Comparison of ENCODE assay signal across 9 mouse cellular contexts in genomic region chr5:50752766-50753165, GRCm38 (mm10).
DNase-seq lines count a peak whose midpoint lies in the region; ATAC-seq and TF ChIP-seq lines count a peak whose summit lies in the region.
"Had no signal": no experiment of that assay in that cellular context is flagged by ENCODE, and none has a peak within 500 bp of the region (broad histone marks: within the 10 kb centered on the region; RNA-seq: fewer than 3 reads in every experiment).

No protein-coding gene starts in this region.

- H3K4me1 ChIP-seq in intestine, postnatal 0 days (replicated peaks; ENCODE audit: control insufficient read depth, insufficient read depth, low read length): no peaks in the 10 kb centered on the region
- H3K4me1 ChIP-seq in intestine, embryonic 15.5 days (replicated peaks): no peaks in the 10 kb centered on the region
- H3K4me1 ChIP-seq in stomach, postnatal 0 days (replicated peaks; ENCODE audit: control insufficient read depth, insufficient read depth): no peaks in the 10 kb centered on the region
- H3K4me1 ChIP-seq: embryonic facial prominence, embryonic 15.5 days had no signal

- no peak for TF ChIP-seq EP300 in stomach, postnatal 0 days (optimal IDR thresholded peaks at IDR 0.05)

- no peak for ATAC-seq in intestine, postnatal 0 days
- ATAC-seq in intestine, embryonic 15.5 days: no peak
- ATAC-seq in stomach, postnatal 0 days (ENCODE audit: low FRiP score, low TSS enrichment): no peak

- H3K9ac ChIP-seq in intestine, postnatal 0 days (ENCODE audit: low read depth, low read length): no peak overlapping the region
- H3K9ac ChIP-seq in intestine, embryonic 15.5 days: no peak overlapping the region
- no peak overlapping the region for H3K9ac ChIP-seq in stomach, postnatal 0 days (ENCODE audit: low read length)
- H3K9ac ChIP-seq: embryonic facial prominence, embryonic 15.5 days had no signal

- no peak overlapping the region for H3K4me3 ChIP-seq in intestine, postnatal 0 days (ENCODE audit: low read depth, low read length)
- no peak overlapping the region for H3K4me3 ChIP-seq in intestine, embryonic 15.5 days (replicated peaks)
- H3K4me3 ChIP-seq in stomach, postnatal 0 days (ENCODE audit: low read depth, low read length): no peak overlapping the region
- H3K4me3 ChIP-seq: embryonic facial prominence, embryonic 15.5 days had no signal

- TF ChIP-seq CTCF in intestine, postnatal 0 days (IDR thresholded peaks at IDR 0.05; ENCODE audit: low read depth): peak; percentile 69
- peak; percentile 72 for TF ChIP-seq CTCF in stomach, postnatal 0 days (IDR thresholded peaks at IDR 0.05; ENCODE audit: low read depth)

- no peaks in the 10 kb centered on the region for H3K36me3 ChIP-seq in intestine, postnatal 0 days (ENCODE audit: control insufficient read depth, insufficient read depth)
- no peaks in the 10 kb centered on the region for H3K36me3 ChIP-seq in intestine, embryonic 15.5 days
- no peaks in the 10 kb centered on the region for H3K36me3 ChIP-seq in stomach, postnatal 0 days (ENCODE audit: control insufficient read depth, insufficient read depth, low read length)
- H3K36me3 ChIP-seq: embryonic facial prominence, embryonic 15.5 days had no signal

- H3K27ac ChIP-seq in intestine, postnatal 0 days (ENCODE audit: low read depth, low read length): no peak overlapping the region
- H3K27ac ChIP-seq in intestine, embryonic 15.5 days: no peak overlapping the region
- no peak overlapping the region for H3K27ac ChIP-seq in stomach, postnatal 0 days (replicated peaks)
- H3K27ac ChIP-seq: embryonic facial prominence, embryonic 15.5 days had no signal

- DNase-seq in urinary bladder, postnatal 36 days (ENCODE audit: low spot score in 2 of 2): peak; percentile 1 to 3
- no peak for DNase-seq in urinary bladder, postnatal 10 days (ENCODE audit: low spot score)
- DNase-seq in cerebellum, postnatal 36 days: peak; percentile 11 to 32
- DNase-seq in layer of hippocampus, postnatal 14 days (ENCODE audit: low spot score in 2 of 2): peak; percentile 16 to 37
- peak; percentile 18 for DNase-seq in stomach, postnatal 0 days (ENCODE audit: low spot score)
- no peak for DNase-seq in spleen, postnatal 14 days (ENCODE audit: low spot score in 2 of 2)

- 70% methylated on average over 1 of the region's 1 CpGs for WGBS in intestine, postnatal 0 days
- WGBS in intestine, embryonic 15.5 days: 68% methylated on average over 1 of the region's 1 CpGs
- 63% methylated on average over 1 of the region's 1 CpGs for WGBS in stomach, postnatal 0 days

- no peak overlapping the region for H3K4me2 ChIP-seq in intestine, postnatal 0 days (replicated peaks; ENCODE audit: low read depth)
- H3K4me2 ChIP-seq in intestine, embryonic 15.5 days (replicated peaks): no peak overlapping the region
- H3K4me2 ChIP-seq in stomach, postnatal 0 days (replicated peaks; ENCODE audit: low read depth): no peak overlapping the region
- H3K4me2 ChIP-seq: embryonic facial prominence, embryonic 15.5 days had no signal

- no peaks in the 10 kb centered on the region for H3K9me3 ChIP-seq in intestine, postnatal 0 days (ENCODE audit: control insufficient read depth)
- no peaks in the 10 kb centered on the region for H3K9me3 ChIP-seq in intestine, embryonic 15.5 days
- H3K9me3 ChIP-seq in stomach, postnatal 0 days (ENCODE audit: control insufficient read depth, low read length): no peaks in the 10 kb centered on the region
- H3K9me3 ChIP-seq: embryonic facial prominence, embryonic 15.5 days had no signal

- H3K27me3 ChIP-seq in intestine, postnatal 0 days (replicated peaks; ENCODE audit: control insufficient read depth, insufficient read depth, low read length): no peaks in the 10 kb centered on the region
- no peaks in the 10 kb centered on the region for H3K27me3 ChIP-seq in intestine, embryonic 15.5 days (replicated peaks)
- H3K27me3 ChIP-seq in stomach, postnatal 0 days (ENCODE audit: control insufficient read depth, insufficient read depth, low read length): no peaks in the 10 kb centered on the region
- H3K27me3 ChIP-seq: embryonic facial prominence, embryonic 15.5 days had no signal

Comparison
In these comparisons a context has a peak if more than half of its experiments do, and no peak if none do; other contexts are left out.
1. DNase-seq: peak in urinary bladder, postnatal 36 days (2 of 2), cerebellum, postnatal 36 days (2 of 2), layer of hippocampus, postnatal 14 days (2 of 2) and stomach, postnatal 0 days (single experiment); none in urinary bladder, postnatal 10 days (single experiment) and spleen, postnatal 14 days (0 of 2).